Mouse (Mus musculus): Measurements from ENCODE around the gene Tmem186. TPM values are rescaled to one million over a fixed set of nuclear protein-coding genes. Genes with fewer than 3 reads are reported as not detected.

Tmem186 gene
- total RNA-seq (2023): 10 to 100 TPM; 14.8 to 16.3 TPM

DNA sequence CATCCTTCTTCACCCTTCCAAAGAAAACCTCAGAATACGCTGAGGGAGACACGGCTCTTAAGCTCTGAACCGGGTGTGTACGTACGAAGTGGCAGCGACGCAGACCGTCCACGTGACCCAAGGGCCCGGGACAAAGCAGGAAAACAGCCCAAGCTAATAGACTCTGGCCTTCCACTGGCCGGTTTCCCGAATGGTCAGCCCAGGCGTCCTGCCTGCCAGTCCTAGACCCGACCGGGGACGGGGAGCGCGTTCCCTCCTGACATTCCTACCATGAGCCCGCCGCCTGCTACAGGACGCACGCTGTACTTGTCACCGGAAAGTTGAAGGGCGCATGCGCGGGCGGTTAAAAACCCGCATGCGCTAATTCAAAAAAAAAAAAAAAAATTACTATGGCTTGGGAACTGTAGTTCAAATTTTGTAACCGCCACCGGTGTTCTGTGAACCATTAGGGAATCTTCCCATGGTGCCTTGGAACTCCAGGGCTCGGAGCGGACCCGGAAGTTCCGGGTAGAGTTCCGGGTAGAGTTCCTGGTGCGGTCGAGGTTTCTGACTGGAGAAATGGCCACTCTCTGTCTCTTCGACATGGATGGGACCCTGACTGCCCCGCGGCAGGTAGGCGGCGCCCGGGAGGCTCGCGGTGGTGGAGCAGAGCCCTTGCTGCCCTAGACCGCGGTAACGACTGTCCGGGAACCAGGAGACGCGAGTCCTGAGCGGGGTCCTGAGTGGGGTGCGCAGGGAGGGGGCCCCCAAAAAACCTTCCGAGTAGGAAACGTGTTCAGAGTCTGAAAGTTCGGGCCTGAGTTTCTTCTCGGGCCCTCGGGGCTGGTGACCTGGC is at the start of gene Tmem186, which contains the start of gene Pmm2:
Gene Tmem186 (minus strand): TSS at position 496 of the 835 bp plus-strand sequence.
Gene Pmm2 (plus strand): TSS at position 458 of the 835 bp plus-strand sequence.

DNA sequence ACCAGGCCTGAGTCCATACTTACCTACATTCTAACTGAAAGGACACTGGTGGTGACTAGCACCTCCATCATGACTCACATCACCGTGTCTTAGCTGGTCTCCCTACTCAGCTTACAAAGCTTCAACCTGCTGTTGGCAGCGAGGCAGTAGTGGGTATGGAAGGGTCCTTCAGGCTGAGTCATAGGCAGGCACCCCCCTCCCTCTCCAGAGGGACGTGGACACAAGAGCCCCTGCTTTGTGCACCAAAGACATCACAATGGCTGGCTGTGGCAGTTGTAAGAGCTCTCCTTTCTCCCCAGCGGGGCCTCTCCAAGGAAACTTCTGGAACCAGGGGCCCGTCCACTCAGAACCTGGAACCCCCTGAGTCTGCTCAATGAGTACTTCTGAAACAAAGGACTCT is 43.0 kb upstream of the Tmem186 start, which contains the start of gene Gm5767:
Gene Gm5767 (plus strand): TSS at position 301 of the 400 bp plus-strand sequence.

DNA sequence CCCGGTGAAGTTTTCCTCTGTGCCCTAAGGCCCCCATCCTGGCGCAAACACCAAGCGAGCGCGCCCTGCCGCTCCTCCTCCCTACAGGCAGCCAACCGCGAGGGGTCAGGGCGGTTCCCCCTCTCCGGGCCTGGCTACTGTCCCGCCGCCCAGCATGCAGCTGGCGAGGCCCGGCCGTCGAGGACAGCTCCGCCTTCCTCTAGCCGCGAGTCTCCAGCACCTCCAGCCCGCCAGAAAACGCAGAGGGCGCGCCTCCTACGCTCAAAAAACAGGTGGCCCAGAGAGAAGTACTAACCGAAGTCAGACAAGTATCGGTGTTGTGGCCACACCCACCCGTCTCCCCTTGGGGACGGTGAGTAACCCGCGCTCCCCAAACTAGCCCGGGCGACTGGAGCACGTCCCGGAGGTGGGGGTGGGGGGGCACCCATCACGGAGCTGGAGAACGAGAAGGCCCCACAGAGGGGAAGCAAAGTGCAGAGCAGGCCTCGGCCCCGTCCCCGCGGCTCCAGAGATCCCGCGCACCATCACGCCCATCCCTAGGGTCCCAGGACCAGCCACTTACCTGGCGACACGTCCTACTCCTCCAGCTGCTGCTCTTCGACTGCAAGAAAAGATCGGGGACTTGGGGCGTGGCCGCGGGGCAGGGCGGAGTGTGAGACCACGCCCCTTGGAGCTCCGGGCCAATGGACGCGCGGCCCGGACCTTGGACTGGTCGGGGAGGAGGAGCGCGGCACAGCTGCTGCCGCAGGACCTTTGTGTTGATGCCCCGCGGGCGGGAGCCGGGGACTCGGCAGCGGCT is 34.2 kb upstream of the Tmem186 start, which contains the start of gene Carhsp1:
Gene Carhsp1 (minus strand): TSS at position 605 of the 799 bp plus-strand sequence.

Other genes starting within 250 kb of the Tmem186 start
- gene Tmem114, start 212.6 kb downstream of the Tmem186 start, total RNA-seq (2023): not detected
- 10 to 100 TPM; 27.5 to 28.5 TPM for gene Mettl22, start 166.9 kb downstream of the Tmem186 start, total RNA-seq (2023)
- under 1 TPM; 0.15 to 0.23 TPM for gene Abat, start 124.3 kb downstream of the Tmem186 start, total RNA-seq (2023)
- 100 to 1,000 TPM; 122 to 130 TPM for gene Pmm2, start within 50 bp of the Tmem186 start, total RNA-seq (2023)
- gene Carhsp1, start 34.4 kb upstream of the Tmem186 start, total RNA-seq (2023): 10 to 100 TPM; 15.8 to 16.1 TPM
- gene Gm5767, start 43.1 kb upstream of the Tmem186 start, total RNA-seq (2023): 1 to 10 TPM in 1 of 2 experiments, not detected in 1; 1.7 TPM
- gene Usp7, start 154.6 kb upstream of the Tmem186 start, total RNA-seq (2023): 100 to 1,000 TPM; 269 to 277 TPM
- gene 1810013L24Rik, start 192.4 kb upstream of the Tmem186 start, total RNA-seq (2023): 100 to 1,000 TPM; 109 to 118 TPM